Mouse (Mus musculus): ENCODE results near the gene Mctp1.
A peak's percentile ranks its signal among the peaks of the same experiment; 100 is the strongest.

DNA sequence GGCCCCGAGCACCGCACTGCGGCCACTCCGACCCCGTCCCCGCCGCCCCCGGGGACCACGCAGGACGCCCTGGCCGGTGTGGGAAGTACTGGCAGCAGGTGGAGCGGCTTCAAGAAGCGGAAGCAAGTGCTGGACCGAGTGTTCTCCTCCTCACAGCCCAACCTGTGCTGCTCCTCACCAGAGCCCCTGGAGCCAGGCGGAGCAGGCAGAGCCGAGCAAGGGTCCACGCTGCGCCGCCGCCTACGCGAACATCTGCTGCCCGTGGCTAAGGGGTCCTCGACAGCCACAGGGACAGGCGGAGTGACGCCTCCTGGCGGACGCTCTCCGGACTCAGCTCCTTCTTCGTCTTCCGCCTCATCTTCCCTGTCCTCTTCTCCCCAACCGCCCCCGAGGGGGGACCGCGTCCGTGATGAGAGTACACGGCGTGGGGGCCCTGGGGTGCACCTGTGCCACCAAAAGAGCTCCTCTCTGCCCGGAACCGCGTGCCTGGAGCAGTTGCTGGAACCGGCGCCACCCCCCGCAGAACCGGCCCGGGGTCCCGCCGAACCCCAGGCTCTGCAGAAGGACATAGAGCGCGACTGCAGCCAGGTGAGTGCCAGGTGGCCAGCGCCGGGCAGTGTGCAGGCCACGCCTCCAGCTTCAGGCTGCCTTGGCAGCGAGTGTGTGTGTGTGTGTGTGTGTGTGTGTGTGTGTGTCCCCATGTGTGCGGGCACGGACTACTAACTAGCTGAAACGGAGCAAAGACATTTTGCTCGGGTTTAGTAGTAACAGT is 515 bp downstream of the Mctp1 start:
- TF ChIP-seq POLR2A (IDR thresholded peaks at IDR 0.05; ENCODE audit: borderline replicate concordance, control insufficient read depth, low read depth, low read length) = no peak
- peak; percentile 52; the same call in 1 of the 2 replicates for TF ChIP-seq CTCF (IDR thresholded peaks at IDR 0.05; ENCODE audit: control insufficient read depth, insufficient read depth, low read length)
